Mouse (Mus musculus) thymus, adult 2 months (tissue): ENCODE results near the gene Dbp.
A peak's percentile ranks its signal among the peaks of the same experiment; 100 is the strongest.

ENCODE experiments used
- CTCF ChIP-seq: fragments of 200-500 bp; IDR thresholded peaks from 2 replicates; pipeline ENCODE4 v1.5.1; 2012; ENCODE audit warnings: mild to moderate bottlenecking, control low read depth, low read length, moderate library complexity, borderline replicate concordance; ENCODE audit not compliant: control insufficient read depth, poor library complexity, insufficient read depth; ENCODE audit errors: extremely low read depth
- POLR2A ChIP-seq: fragments of 200-500 bp; IDR thresholded peaks from 2 replicates; pipeline ENCODE4 v1.6.1; 2012; ENCODE audit warnings: mild to moderate bottlenecking, low read length, control low read depth, moderate library complexity; ENCODE audit not compliant: control insufficient read depth, poor library complexity, insufficient read depth; ENCODE audit errors: extremely low read depth

- TF ChIP-seq POLR2A (no peak), CTCF (peak; percentile 45; the same call in 1 of the 2 replicates)
Observed at GRCm38 (mm10) chr7:45739162-45739763, 34.4 kb downstream of the Dbp start.
